Mouse (Mus musculus): ENCODE results near the gene AW551984.

Gene AW551984

GRCm38 (mm10) chr9:39603999-39604453, at the start of gene AW551984:
Gene AW551984 (minus strand): TSS chr9:39604403.
- DNase-seq (ENCODE audit: low read depth) = no peak

GRCm38 (mm10) chr9:39647382-39647781, 43.2 kb upstream of the AW551984 start:
- no peak for DNase-seq (ENCODE audit: low read depth)

- DNase-seq (ENCODE audit: low read depth) = no peak
These were observed 40.6 kb upstream of the AW551984 start, which contains the start of gene Olfr961 for GRCm38 (mm10) chr9:39644785-39645184. Gene Olfr961 (plus strand): TSS chr9:39645085.

GRCm38 (mm10) chr9:39633913-39634594, 29.9 kb upstream of the AW551984 start:
- no peak for DNase-seq (ENCODE audit: low read depth)

GRCm38 (mm10) chr9:39629069-39629468, 24.9 kb upstream of the AW551984 start:
- DNase-seq (ENCODE audit: low read depth) = no peak

- DNase-seq (ENCODE audit: low read depth) = no peak
These were observed 20.5 kb upstream of the AW551984 start for GRCm38 (mm10) chr9:39624711-39625110.

GRCm38 (mm10) chr9:39623783-39624182, 19.6 kb upstream of the AW551984 start:
- DNase-seq (ENCODE audit: low read depth) = no peak

GRCm38 (mm10) chr9:39621073-39621472, 16.9 kb upstream of the AW551984 start, which contains the start of gene Olfr960:
Gene Olfr960 (plus strand): TSS chr9:39621373.
- DNase-seq (ENCODE audit: low read depth) = no peak

GRCm38 (mm10) chr9:39611953-39612352, 7.8 kb upstream of the AW551984 start:
- no peak for DNase-seq (ENCODE audit: low read depth)

GRCm38 (mm10) chr9:39610355-39610754, 6.2 kb upstream of the AW551984 start, which contains the start of gene Olfr148:
Gene Olfr148 (plus strand): TSS chr9:39610655.
- no peak for DNase-seq (ENCODE audit: low read depth)

- DNase-seq (ENCODE audit: low read depth) = no peak
These were observed 4.3 kb upstream of the AW551984 start for GRCm38 (mm10) chr9:39608497-39608896.

- no peak for DNase-seq (ENCODE audit: low read depth)
These were observed 814 bp downstream of the AW551984 start for GRCm38 (mm10) chr9:39603333-39603845.

- DNase-seq (ENCODE audit: low read depth) = no peak
These were observed 1.5 kb downstream of the AW551984 start for GRCm38 (mm10) chr9:39602536-39603332.

- no peak for DNase-seq (ENCODE audit: low read depth)
These were observed 27.2 kb downstream of the AW551984 start for GRCm38 (mm10) chr9:39577050-39577449.

GRCm38 (mm10) chr9:39575469-39575868, 28.7 kb downstream of the AW551984 start, which contains the start of gene Olfr959:
Gene Olfr959 (minus strand): TSS chr9:39575569.
- DNase-seq (ENCODE audit: low read depth) = no peak

GRCm38 (mm10) chr9:39558349-39558647, 45.9 kb downstream of the AW551984 start:
- no peak for DNase-seq (ENCODE audit: low read depth)

GRCm38 (mm10) chr9:39557529-39558348, 46.5 kb downstream of the AW551984 start:
- DNase-seq (ENCODE audit: low read depth) = no peak

GRCm38 (mm10) chr9:39553946-39554345, 50.3 kb downstream of the AW551984 start, which contains the start of gene Olfr958:
Gene Olfr958 (minus strand): TSS chr9:39554054.
- no peak for DNase-seq (ENCODE audit: low read depth)

GRCm38 (mm10) chr9:39550806-39551205, 53.4 kb downstream of the AW551984 start:
- no peak for DNase-seq (ENCODE audit: low read depth)

Measured in induced T-regulatory cell, adult 2 months (primary cell).